Mouse (Mus musculus) myocyte (in vitro differentiated cells): Measurements from ENCODE around the gene Phlda2.

Experiments used
- CEBPB ChIP-seq: IDR thresholded peaks from 2 replicates; pipeline ENCODE4 v1.6.1; 2011; ENCODE audit warnings: mild to moderate bottlenecking, moderate library complexity; ENCODE audit not compliant: poor library complexity, insufficient read depth, severe bottlenecking
- E2F4 ChIP-seq: IDR thresholded peaks from one replicate; pipeline ENCODE4 v1.6.1; 2011; ENCODE audit warnings: mild to moderate bottlenecking, control low read depth, moderate library complexity; ENCODE audit not compliant: insufficient read depth
- MAX ChIP-seq: IDR thresholded peaks from one replicate; pipeline ENCODE4 v1.6.1; 2011; ENCODE audit warnings: low read depth, mild to moderate bottlenecking, control low read depth
- MYOD1 ChIP-seq, 3 experiments: IDR thresholded peaks; one replicate each; pipeline ENCODE4 v1.6.1; 2011; ENCODE audit warnings: control low read depth in 2 of 3, low read depth in 2 of 3, mild to moderate bottlenecking in 2 of 3, moderate library complexity in 1 of 3; ENCODE audit not compliant: insufficient read length in 2 of 3, control insufficient read depth in 1 of 3
- MYOG ChIP-seq, 3 experiments: IDR thresholded peaks; one replicate each; pipeline ENCODE4 v1.6.1; 2011; ENCODE audit warnings: control low read depth in 2 of 3, low read depth in 2 of 3, mild to moderate bottlenecking in 2 of 3; ENCODE audit not compliant: insufficient read length in 2 of 3, control insufficient read depth in 1 of 3, insufficient read depth in 1 of 3
- POLR2A ChIP-seq: IDR thresholded peaks from one replicate; pipeline ENCODE4 v1.6.1; 2011; ENCODE audit warnings: low read depth, mild to moderate bottlenecking, control low read depth, moderate library complexity; ENCODE audit not compliant: insufficient read length
- POLR2AphosphoS2 ChIP-seq: IDR thresholded peaks from one replicate; pipeline ENCODE4 v1.6.1; 2011; ENCODE audit warnings: low read depth, control low read depth; ENCODE audit not compliant: insufficient read length
- SRF ChIP-seq: IDR thresholded peaks from one replicate; pipeline ENCODE4 v1.6.1; 2011; ENCODE audit warnings: low read depth; ENCODE audit not compliant: control insufficient read depth, insufficient read length
- TCF12 ChIP-seq: IDR thresholded peaks from one replicate; pipeline ENCODE4 v1.6.1; 2011; ENCODE audit warnings: mild to moderate bottlenecking, control low read depth; ENCODE audit not compliant: poor library complexity, insufficient read depth, severe bottlenecking
- TCF3 ChIP-seq: IDR thresholded peaks from one replicate; pipeline ENCODE4 v1.6.1; 2011; ENCODE audit warnings: low read depth, control low read depth; ENCODE audit not compliant: insufficient read length
- USF1 ChIP-seq: IDR thresholded peaks from one replicate; pipeline ENCODE4 v1.6.1; 2011; ENCODE audit warnings: low read depth, mild to moderate bottlenecking, control low read depth, moderate library complexity

GRCm38 (mm10) chr7:143489735-143490134, 13.2 kb downstream of the Phlda2 start:
- TF ChIP-seq POLR2A (no peak), CEBPB (no peak), MAX (no peak), USF1 (no peak), E2F4 (no peak), MYOD1 (IDR thresholded peaks at IDR 0.05; ENCODE audit: control insufficient read depth in 1 of 3, insufficient read length in 2 of 3, low read depth in 2 of 3) (no peak), SRF (no peak), TCF12 (no peak), MYOG (IDR thresholded peaks at IDR 0.05; ENCODE audit: control insufficient read depth in 1 of 3, insufficient read depth in 1 of 3, insufficient read length in 2 of 3, low read depth in 2 of 3) (no peak), POLR2AphosphoS2 (no peak), TCF3 (no peak)
